Mouse (Mus musculus) B cell, adult 2 months (primary cell): ENCODE results near the gene Ptprr.

Source experiments
- DNase-seq, 2 experiments: peaks; one replicate each; pipeline ENCODE4 v3.0.0; 2022

Ptprr gene

DNA sequence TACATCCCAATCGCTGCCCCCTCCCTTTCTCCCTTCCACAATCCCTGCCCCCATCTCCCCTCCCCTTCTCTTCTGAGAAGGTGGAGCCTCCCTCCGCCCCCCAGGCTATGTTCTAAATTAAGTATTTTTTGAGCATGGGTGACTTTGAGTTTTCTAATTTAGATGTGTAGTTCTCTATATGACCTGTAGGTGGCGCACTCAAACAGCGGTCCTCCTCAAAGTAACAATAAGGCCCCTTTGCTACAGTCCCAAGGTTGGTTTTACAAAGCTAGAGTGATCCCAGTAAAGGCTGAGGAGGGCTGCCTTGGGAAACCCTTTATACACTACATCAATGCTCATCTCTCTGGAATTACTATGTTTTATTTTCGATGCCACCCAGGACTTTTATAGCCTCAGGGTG, 181.0 kb downstream of the Ptprr start:
- no peak for DNase-seq

DNA sequence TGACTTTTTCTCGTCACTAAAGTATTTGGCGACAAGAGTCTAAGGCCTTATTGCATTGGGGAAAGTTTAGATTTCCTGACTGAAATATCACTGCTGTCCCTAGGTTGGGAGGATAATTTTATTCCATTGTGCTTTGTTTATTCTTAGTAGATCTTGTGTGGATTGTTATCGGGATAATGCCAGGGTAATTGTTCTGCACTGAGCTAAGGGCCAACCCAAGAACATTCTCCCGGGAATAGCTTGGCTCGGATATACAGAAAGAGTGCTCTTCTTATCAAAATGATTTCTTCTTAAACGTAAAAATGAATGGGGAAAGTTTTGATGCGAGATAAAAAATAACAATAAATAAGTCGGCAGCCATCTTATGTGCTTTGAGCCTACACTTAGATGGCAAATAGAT, 183.5 kb downstream of the Ptprr start:
- no peak for DNase-seq

GRCm38 (mm10) chr10:116205580-116206358, 187.8 kb downstream of the Ptprr start:
- DNase-seq, result no peak

- DNase-seq, result no peak
Observed at GRCm38 (mm10) chr10:116206449-116206848, 188.4 kb downstream of the Ptprr start.

- peak; percentile 41 to 45 for DNase-seq
Observed at GRCm38 (mm10) chr10:116207987-116208726, 190.1 kb downstream of the Ptprr start.

DNA sequence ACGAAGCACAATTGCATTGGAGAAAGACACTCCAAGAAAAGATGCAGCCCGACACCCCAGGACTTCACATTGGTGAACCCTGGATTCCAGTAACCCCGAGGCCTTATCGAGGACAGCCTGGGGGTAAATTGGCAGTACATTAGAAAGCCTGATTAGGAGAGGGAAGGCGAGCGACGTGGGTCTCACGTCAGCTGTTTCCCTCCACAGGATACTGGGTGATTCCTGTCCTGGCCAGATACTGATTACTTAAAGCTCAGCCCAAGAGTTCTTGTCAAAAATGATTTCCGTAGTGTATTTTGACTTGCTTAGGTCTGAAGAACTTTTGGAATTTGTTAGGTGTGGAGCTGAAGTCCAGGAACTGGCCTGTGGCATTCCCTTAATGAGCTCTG, 190.7 kb downstream of the Ptprr start:
- no peak for DNase-seq

DNA sequence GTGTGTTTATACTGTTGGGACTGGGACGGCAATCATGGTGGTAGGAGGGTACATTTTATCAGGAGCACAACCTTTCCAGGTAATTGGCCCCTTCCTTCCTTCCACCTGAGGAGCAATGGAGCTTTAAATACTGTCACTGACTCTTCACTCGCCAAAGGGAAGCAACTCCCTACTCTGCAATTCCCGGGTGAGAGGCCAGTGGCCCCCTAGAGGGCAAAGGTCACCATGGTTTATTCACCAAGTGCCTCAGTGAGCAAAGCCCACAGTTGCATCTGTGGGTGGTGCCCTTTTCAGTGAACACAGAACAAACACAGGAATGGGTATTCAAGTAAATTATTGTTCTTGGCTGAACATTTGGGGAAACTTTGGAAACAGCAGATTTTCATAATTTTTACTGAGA, 194.1 kb downstream of the Ptprr start:
- DNase-seq, result no peak

GRCm38 (mm10) chr10:116220336-116221118, 202.5 kb downstream of the Ptprr start:
- DNase-seq, result no peak

- no peak for DNase-seq
Observed at GRCm38 (mm10) chr10:116235299-116235698, 217.3 kb downstream of the Ptprr start.

- no peak for DNase-seq
Observed at GRCm38 (mm10) chr10:116242200-116242599, 224.2 kb downstream of the Ptprr start.

DNA sequence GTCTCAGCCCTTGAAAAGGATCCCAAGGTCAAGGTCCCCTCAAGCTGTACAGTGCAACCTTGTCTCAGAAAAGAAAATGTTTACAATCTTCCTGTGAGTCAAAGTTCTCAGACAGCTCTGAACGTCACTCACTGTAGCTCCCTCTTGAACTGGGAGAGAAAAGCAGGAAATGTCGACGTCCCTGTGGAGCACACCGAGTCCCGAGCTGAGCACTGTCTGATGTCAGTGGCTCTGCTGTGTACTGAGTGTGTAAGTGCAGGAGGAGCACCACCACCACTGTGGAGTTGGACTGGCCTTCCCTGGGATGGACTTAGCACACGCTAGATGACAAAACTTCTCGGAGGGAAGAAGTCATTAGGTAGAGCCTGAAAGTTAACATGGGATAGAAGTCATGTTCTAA, 225.4 kb downstream of the Ptprr start:
- no peak for DNase-seq

DNA sequence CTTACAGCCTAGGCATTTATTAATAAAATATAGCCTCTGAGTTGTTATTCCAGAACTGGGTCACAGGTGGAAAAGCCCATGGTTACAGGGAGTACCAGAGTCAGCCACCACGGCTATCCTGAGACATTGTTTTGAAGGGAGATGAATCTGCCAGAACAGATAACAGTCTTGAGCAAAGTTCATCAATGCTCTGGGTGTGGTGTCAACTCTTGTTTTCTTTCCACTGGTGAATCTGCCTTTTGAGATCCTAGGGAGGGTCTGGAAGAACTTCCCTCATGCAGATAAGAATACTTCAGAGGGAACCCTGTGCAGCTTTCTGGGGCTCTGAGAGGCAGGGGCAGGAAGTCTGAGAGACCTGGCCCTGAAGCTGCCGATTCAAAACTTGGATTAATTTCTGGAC, 227.6 kb downstream of the Ptprr start:
- DNase-seq, result no peak

DNA sequence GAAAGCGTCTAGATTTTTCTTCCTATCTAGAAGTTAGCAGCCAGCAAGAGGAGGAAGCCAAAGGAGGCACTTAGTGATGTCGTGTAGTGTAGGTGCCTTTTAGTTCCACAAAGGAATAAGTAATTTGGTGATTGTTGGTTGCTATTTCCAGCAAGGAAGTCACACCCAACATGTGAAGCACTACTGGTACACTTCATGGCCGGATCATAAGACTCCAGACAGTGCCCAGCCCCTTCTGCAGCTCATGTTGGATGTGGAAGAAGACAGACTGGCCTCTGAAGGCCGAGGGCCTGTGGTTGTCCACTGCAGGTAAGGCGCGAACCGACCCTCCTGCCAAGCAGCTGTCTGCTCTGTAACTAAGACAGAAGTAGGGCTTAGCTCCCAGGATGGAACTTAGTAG, 234.7 kb downstream of the Ptprr start:
- no peak for DNase-seq

DNA sequence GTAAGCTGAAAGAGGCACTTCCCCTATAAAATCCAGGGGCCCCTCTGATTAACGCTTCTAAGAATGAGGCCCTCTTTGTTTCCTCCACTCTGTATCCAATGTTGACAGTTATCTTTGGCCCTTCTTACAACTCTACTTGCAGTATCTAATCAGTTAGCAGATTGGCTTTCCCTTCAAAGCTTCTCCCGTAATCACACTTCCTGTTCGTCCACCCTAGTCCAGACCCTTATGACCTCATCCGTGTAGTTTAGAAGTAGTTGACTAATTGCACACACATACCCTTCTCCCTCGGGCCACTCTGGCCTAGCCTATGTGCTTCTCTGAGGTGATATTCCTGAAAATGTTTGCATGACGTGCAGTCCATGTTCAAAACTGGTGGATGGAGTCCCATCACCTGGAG, 236.0 kb downstream of the Ptprr start:
- no peak for DNase-seq

DNA sequence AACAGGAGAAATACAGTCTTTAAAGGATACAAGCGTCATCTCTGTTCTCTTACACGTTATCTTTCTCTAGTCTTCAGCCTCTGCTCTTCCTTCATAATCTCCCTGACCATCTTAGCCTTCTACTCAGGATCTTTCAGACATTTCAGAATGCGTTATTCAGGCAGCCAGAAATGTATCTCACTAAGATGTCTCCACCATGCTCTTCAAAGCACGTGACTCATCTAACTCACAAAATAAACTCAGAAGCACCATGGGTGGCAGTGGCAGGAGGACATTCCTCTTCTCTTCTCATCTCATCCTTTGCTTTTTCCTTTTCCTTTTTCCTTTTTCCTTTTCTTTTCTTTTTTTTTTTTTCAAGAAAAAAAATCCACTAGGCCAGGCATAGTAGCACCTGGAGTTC, 241.3 kb downstream of the Ptprr start:
- DNase-seq, result no peak

GRCm38 (mm10) chr10:116260658-116261433, 242.8 kb downstream of the Ptprr start:
- DNase-seq, result no peak

DNA sequence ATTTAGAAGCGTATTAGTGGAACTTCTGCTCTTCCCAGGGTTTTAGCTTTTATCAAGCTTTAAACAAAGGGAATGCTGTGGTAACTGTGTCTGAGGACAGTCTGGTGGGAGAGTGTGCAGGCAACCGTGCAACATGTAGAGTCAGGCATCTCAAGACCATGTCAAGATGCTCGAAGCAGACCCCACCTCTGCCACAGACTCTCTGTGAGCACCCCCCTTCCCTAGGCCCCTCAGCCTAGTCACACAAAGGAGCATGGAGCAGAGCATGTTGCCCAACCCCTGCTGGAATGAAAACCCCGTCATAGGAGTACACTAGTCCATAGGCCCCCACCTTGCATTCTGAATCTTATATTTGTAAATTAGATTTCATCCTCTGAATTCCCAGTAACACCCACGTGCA, 243.5 kb downstream of the Ptprr start:
- DNase-seq, result no peak

DNA sequence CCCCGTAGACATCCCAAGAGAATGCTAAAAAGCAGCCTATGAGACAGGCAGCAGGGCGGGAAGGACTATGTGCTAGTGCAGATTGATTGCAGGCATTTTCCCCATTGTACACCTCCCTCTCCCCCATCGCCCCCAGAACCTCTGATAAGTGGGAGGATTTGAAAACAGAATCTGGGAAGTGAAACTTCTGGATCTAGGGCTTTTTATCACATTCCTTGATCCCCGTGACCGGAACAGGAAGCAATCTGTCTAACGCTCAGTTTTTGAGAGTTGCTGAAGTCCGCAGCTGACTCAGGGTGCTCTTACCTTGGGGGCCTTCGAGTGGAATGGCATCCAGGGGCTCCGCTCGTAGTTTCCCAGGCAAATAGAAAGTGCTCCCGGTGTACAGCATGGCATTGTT, 246.5 kb downstream of the Ptprr start:
- no peak for DNase-seq

GRCm38 (mm10) chr10:116266561-116267433, 248.8 kb downstream of the Ptprr start:
- no peak for DNase-seq

DNA sequence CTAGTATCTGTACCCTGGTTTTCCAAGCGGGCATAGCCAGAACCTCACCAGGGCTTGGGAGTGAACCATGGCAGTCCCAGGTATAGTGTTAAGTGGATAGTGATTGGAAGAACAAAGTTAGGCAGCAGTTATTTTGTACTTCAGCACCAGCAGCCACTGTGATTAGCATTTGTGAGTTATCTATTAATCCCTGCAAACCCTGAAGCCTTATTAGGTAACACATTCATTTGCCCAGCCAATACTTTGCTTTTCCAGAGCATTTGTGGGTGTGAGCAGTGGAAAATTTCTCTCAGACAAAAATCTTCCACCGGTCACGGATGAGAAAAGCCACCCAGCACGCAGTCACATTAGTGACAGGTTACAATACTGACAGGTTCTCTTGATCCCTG, 249.4 kb downstream of the Ptprr start:
- no peak for DNase-seq

- no peak for DNase-seq
Observed at GRCm38 (mm10) chr10:116268343-116268742, 250.3 kb downstream of the Ptprr start.
